Mouse (Mus musculus) mouse trophoblast stem cell (cell line): ENCODE results near the gene Rsg1.

ENCODE experiments used
- in situ Hi-C, 2 experiments: fragments of 300-500 bp; cut with MseI, MboI; formaldehyde crosslinking; loops; 2 replicates in 1 of 2; 3 replicates in 1 of 2; pipeline ENCODE4 v1.15.1; 2025

The Rsg1 gene

DNA sequence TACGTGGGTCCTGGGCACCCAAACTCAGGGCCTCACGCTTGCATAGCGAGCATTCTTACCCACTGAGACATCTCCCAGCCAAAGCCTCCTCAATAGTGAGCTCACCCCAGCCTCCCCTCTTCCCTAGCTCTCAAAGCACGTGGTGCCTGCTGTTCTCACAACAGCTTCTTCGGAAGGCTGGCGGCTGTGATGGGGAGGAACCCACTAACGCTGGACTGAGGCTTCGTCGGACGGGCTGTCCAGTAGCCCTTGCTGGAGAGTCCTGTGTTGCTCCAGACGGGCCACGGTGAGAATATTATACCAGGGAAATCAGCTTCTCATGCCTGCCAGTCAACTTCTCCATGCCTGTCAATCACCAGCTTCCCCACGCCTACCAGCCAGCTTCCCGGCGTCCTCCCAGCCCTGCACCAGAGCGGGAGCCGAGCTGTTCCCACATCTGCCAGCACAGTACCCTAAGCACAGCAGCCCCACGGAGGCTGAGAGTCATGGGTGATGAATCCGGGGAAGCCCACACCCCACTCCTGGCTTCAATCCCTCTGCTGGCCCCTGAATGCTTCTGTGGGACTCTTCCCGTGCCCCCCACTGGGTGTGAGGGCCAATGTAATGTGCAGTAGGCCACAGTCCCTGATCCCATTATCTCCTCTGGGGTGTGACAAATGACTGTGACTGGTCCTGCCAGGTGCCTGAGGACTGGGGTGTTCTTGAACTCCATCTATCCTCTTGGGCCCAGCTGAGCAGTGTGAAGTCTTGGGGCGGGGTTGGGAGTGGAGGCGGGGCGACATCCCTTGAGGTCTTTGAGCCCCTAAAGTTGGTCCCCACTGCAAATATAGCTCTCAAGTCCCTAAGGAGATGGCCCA is 61.0 kb downstream of the Rsg1 start:
- in situ Hi-C loops, result loop anchor here in 1 of 2 experiments (5.0 kb wide), 1 partner anchor 88 kb away; no protein-coding TSS in a partner anchor
